Mouse (Mus musculus): ENCODE data around the gene Mast3. TPM values are rescaled to one million over a fixed set of nuclear protein-coding genes. Genes with fewer than 3 reads are reported as not detected.

Gene Mast3
- total RNA-seq, 2 experiments from 2014 or later = 34.5 to 40.9 TPM

DNA sequence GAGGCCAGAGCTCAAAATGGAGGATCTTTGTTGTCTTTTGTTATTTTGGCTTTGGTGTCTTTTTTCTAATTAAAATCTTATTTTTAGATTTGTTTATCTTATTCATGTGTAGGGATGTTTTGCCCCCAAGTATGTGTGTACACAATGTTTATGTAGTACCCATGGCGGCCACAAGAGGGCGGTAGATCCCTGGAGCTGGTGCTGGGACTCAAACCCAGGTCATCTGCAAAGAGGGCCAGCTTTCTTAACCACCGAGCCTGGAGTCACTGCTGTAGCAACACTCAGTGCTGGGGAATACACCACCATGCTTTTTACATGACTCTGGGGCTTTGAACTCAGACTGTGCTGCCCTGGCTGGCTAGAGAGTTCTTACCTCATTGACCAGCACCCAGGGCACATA, 41.5 kb downstream of the Mast3 start:
- no peak for DNase-seq (ENCODE audit: low spot score in 2 of 2)

DNA sequence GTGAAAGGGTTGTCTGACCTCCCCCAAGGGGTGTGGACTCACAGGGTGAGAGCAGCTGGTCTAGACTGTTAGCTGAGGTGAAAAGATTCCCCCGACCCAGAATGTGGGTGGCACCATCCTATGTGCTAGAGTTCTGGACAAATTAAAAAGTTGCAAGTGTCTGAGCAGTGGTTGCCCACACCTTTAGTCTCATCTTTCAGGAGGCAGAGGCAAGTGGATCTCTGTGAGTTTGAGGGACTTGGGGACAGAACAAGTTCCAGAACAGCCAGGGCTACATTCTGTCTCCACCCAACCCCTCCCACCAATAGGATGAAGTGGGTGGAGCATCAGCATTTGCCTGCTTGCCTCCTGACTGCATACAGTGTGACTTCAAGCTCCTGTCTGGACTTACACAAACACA, 42.7 kb downstream of the Mast3 start:
- no peak for DNase-seq (ENCODE audit: low spot score in 2 of 2)

DNA sequence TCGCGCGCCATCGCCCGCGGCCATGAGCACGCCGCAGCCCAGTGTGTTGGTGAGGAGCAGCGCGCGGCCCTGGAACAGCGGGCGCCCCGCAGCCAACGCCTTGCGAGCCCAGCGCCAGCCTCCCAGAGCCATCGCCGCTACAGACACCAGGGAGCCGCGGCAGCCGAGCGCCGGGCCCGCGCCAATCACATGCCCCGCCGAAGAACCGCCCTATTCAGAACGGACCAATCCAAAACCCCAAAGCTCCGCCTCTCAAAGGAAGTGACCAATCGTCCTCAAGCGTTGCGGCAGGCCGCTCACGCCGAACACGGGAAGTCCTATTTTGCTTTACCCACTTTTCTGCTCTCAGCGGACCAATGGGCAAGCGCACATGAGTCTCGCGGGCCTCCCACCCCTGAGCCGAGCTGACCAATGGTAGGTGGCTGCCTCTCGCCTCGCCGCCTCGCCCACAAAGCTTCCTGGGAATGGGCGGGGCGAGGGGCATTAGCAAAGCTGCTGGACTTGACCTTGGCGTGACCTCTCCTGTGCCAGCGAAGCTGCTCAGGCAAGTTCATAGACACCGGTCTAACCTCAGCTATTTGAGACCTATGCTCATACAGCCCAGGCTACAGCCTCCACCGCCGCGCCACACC, 44.0 kb downstream of the Mast3 start, which contains the start of gene Mpv17l2:
Gene Mpv17l2 (minus strand): TSS at position 172 of the 632 bp plus-strand sequence.
- peak; percentile 64 to 87 for DNase-seq (ENCODE audit: low spot score in 2 of 2)

DNA sequence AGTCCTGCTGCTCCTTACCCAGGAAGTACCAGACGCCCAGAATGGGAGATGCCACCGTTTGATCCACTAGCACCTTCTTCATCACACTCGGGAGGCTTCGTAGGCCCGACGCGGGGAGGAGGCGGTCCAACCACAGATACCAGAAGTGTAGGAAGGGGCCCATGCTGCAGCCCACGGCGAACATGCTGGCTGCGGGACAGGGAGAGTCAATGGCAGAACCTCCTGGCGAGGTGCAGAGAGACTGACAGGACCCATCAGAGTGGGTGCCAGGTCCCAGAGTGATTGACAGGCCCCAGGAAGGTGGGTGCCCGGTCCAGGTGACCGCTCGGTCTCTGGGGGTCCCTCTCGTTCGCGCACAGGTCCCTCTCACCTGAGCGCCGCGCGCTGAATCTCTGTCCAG, 44.5 kb downstream of the Mast3 start:
- no peak for DNase-seq (ENCODE audit: low spot score in 2 of 2)

DNA sequence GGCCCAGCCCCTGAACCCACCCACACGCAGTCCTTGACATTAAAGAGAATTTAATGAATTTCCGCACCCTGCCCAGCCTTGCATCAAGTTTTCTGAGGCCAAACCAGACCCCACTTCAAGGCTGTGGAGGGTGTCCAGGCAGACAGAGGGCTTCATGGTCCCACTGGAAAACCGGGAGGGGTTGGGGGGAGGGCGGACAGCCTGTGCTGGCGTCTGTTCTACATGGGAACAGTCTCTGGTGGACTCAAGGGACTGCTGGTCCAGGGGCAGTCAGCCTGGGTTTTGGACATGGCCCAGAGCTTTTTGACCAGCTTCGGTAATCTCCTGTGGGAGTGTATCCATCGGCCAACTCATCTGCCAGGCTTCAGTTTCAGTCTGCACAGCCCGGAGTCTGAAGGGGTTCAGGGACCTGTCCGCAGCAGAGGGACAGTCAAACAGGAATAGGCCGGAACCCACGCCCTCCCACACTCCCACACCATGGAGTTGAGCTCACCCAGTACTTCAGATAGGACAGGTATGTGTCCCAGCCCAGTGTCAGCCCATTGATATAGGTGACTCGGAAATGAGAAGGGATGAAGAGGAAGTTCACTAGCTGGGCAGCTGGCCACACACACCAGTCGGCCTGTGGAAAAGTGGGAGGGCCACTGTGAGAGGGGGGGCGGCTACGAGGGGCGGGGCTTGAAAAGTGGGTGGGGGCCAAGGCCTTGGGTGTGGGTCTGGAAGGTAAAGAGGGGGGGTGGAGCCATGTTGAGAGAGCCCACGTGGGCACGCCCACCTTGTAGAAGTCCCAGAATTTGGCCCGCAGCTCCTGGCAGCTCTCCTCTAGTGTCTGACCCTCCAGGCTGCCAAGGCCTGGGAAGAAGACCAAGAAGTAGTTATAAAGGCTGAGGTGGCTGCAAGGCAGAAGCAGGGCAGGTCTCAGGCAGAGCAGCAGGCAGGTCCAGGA, 46.0 kb downstream of the Mast3 start:
- DNase-seq (ENCODE audit: low spot score in 2 of 2) = no peak

DNA sequence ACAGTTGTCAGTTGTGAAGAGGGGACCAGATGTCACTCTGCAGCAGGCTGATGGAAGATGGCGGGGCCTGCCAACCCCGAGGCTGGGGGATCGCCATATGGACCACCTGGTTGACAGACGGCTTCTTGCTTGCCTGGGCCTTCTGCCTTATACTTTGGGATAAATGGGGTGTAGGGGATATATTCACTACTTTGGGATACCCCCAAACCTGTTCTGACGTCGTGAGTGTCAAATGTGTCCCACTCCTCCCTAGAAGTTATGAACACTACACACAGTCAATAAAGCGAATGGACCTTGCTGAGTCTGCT, 46.6 kb downstream of the Mast3 start:
- no peak for DNase-seq (ENCODE audit: low spot score in 2 of 2)

DNA sequence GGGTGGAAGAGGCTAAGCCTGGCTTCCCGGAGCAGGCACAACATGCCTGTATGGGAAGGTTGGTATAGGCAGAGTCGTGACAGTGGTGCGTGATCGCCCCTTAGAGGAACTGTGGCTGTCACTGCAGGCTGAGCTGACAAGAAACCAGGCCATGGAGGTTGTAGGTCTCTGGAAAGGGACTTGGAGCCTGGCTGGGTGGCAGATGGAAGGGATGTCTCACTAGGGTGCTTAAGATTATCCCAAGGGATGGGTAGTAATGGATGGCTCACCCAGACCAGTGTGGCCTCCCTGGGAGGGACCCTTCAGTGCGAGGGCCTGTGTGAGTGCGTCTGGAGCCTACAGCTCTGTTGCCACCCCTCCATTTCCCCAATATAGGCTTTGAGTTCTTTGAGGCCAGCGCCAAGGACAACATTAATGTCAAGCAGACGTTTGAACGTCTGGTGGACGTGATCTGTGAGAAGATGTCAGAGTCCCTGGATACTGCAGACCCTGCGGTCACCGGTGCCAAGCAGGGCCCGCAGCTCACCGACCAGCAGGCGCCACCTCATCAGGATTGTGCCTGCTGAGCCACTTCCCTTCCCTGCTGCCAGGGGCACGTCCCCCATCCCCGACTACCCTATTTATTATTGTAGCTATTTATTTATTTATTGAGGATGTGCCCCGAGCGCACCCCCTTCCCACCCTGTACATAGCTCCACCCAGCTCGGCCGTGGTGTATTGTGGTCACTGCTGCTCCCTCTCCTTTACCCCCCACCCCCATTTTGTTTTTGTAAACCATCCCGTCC, 47.1 kb downstream of the Mast3 start:
- no peak for DNase-seq (ENCODE audit: low spot score in 2 of 2)

DNA sequence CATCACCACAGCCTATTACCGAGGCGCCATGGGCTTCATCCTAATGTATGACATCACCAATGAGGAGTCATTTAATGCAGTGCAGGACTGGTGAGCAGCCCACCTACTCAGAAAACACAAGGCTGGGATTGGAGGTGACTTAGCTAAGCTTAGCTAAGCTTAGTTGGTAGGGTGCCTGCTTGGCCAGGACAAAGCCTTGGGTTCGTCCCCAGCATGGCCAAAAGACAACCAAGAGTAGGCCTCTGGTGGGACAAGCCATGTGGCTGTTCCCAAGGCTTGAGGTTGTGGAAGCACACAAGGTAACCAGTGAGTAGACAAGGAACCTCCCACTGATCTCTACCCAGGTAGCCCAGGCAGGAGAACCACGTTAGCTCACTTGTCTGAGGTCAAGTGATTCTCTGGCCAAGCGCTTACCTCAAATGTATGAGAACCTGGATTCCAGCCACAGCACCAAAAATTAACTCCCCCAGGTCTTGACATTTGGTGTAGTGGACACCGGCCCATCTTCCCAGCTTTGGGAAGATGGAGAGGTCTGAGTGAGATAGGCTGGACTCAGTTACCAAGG, 48.3 kb downstream of the Mast3 start:
- no peak for DNase-seq (ENCODE audit: low spot score in 2 of 2)

DNA sequence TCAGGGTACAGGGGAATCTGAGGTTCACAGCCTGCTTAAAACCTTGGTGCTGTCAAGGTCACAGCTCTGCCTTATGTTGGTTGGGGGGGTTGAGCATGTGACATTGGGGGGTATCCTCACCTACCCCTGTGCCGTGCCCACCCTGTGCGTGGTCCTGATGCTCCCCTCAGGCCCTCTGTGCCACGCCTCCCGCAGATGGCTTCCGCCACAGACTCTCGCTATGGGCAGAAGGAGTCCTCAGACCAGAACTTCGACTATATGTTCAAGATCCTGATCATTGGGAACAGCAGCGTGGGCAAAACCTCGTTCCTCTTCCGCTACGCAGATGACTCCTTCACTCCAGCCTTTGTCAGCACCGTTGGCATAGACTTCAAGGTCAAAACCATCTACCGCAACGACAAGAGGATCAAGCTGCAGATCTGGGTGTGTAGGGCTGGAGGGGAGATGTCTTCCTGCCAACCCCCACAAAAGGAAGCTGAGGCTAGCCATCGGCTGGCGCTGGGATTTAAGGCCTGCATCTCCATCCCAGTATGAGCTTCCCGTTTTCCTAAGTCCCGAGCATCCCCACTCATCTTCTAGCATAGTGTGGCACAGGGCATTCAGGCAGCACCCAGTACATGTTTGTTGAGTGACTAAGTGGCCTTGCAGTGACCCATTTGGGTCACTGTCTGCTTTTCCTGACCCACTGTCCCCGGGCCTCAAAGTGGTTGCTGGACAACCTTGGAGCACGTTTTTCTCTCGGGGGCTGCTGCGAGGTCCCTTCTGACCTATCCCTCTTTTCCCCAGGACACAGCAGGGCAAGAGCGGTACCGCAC, 49.0 kb downstream of the Mast3 start:
- DNase-seq (ENCODE audit: low spot score in 2 of 2) = no peak

DNA sequence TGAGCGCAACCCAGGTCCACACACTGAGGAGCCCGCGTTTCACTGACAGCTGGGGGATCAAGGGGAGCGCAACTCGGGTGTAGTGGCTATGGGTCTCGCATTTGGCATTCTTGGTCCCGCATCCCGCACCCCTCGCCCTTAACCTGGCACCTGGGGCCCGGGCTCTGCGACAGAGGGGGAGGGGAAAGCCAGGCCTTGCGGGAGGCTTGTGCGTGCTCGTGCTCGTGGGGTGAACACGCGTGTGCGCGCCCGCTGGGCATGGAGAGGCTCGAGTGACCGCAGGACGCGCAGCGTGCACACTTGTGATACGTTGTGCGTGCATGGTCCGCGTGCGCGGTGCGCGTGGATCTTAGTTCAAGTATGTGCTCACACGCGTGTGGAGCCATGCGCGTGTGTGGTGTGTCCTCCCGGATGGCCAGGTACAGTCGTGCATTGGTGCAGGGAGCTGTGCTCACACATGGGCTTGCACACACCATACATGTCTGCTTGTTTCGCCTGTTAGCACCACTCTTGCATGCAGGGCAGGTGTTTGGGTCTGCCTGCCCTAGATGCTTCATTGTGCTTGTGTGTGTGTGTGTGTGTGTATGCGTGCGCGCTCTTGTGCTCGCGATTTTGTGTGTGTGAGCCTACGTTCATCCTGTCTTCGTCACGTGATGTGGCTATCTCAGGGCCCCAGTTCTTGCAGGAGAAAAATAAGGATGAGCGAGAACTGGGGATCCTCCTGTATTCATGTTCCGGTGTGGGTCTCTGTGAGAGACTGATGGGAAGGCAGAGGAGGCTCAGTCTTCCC, 49.8 kb downstream of the Mast3 start:
- DNase-seq (ENCODE audit: low spot score in 2 of 2) = no peak

DNA sequence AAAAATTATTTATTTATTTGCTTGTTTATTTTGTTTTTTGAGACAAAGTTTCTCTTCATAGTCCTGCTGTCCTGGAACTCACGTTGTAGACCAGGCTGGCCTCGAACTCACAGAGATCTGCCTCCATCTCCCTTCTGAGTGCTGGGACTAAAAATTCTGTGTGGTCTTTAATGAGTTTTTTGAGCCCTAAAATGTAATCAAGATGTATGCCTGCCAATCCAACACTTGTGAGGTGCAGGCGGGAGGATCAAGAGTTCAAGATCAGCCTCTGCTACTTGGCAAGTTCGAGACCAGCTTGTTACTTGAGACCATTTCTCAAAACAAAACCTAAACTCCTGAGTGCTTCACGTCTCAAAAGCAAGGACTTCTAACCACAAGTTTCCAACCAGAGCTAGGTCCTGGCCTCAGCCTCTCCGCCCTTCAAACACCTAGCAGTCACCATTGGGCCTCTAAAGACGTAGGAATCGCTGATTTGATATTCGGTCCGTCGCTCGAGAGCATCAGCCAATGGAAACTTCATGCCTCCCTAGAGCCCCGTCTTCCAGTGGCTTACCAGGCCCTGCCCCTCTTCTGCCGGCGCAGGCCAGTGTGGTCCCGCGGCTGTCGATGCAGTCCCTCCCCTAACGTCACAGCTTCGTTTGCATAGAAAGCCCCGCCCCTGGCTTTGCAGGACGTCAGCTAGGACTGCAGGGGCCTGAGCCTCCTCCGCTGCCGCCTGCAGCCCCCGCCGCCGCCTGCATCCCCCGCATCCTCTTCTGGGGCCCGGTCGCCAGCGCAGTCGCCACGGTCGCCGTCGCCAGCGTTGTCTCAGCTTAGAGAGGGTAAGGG, 50.6 kb downstream of the Mast3 start, which contains the start of gene Rab3a:
Gene Rab3a (plus strand): TSS at position 637 of the 828 bp plus-strand sequence.
- DNase-seq (ENCODE audit: low spot score in 2 of 2) = peak; percentile 80 to 90

DNA sequence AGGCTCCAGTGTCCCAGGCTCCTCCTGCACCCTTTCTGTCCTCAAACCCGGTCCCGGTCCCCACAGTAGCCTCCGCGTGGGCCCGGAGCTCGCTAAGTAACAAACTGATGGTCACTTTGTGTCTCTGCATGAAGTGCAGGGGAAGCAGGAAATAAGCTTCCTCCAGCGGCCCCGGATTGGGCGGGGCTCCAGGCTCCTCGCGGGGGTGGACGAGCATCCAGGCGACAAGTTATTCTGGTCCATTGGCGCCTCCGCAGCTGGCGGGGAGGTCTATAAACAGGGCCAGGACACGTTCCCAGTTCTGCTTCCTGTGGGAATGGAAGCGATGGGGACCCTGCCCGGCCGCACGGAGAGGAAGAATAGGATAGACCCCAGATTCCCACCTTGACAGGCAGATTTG, 51.7 kb downstream of the Mast3 start:
- no peak for DNase-seq (ENCODE audit: low spot score in 2 of 2)

DNA sequence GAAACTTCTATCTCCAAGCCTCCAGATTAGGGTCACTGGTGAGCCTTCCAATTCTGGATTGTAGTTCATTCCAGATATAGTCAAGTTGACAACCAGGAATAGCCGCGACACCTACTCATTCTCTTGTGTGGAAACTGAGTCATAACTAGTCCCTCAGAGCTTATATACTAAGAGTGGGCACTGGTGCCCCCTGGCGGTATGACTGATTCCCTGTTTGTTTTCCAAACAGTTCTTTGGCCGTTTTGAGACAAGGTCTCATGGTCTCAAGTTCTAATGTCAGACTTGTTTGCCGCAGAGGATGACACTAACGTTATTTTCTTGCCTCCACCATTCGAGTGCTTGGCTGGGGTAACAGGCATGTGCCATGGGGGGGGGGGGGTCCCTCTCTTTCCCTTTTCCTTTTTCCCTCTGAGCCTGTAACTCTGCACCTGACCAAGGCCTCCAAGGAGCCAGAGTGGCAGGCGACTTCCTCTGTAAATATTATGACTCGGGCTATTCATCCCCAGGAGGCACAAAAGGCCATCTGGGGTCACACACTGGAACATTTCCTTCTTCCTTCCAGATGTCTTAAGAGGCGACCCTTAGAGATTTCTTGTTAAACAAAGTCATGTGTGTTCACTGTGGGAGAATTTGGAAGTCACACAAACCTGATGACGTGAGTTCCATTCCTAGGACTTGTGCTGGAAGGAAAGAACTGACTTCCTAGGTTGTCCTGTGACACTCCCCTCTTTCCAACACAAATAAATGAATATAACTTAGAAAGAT, 52.7 kb downstream of the Mast3 start:
- no peak for DNase-seq (ENCODE audit: low spot score in 2 of 2)

DNA sequence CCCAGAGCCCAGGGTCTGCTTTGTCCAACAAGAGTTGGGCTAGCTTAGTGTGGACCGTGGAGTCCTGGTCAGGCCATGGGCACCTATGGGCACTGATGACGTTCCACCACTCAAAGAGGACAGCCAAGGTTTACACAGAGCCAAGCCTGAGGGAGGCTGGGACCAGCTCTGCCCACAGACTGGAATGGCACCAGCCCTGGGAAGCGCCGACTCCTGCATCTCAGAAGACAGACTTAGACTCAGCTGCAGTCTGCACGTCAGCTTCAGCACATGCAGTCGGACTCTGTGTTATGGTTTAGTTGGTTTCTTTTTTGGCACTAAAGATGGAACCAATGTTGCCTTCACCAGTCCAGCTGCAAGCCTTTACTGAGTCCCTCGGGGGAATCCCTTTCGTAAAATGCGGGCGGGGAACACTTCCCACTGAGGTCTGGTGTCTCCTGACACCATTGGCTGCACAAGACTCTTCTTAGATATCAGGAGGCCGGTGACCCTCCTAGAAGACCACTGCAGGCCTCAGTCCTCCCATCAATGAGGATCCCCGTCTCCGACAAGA, 54.6 kb downstream of the Mast3 start:
- DNase-seq (ENCODE audit: low spot score in 2 of 2) = no peak

DNA sequence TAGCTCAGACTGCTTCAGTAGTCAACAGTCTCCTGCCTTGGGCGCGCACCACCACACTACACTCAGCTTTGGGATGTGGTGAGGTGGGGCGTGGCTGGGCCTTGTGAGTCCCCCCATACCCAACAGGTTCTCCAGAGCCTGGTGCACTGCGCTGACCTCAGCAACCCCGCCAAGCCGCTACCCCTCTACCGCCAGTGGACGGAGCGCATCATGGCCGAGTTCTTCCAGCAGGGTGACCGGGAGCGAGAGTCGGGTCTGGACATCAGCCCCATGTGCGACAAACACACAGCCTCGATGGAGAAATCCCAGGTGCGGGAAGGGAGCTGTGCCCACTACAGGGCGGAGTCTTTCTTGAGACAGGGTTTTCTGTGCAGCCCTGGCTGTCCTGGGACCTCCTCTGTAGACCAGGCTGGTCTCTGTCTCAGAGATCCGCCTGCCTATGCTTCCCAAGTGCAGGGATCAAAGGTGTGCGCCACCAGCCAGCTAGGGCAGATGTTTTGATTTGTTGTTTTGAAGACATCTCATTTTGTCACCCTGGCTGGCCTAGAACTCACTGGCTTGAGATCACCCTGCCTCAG, 55.7 kb downstream of the Mast3 start:
- DNase-seq (ENCODE audit: low spot score in 2 of 2) = no peak

DNA sequence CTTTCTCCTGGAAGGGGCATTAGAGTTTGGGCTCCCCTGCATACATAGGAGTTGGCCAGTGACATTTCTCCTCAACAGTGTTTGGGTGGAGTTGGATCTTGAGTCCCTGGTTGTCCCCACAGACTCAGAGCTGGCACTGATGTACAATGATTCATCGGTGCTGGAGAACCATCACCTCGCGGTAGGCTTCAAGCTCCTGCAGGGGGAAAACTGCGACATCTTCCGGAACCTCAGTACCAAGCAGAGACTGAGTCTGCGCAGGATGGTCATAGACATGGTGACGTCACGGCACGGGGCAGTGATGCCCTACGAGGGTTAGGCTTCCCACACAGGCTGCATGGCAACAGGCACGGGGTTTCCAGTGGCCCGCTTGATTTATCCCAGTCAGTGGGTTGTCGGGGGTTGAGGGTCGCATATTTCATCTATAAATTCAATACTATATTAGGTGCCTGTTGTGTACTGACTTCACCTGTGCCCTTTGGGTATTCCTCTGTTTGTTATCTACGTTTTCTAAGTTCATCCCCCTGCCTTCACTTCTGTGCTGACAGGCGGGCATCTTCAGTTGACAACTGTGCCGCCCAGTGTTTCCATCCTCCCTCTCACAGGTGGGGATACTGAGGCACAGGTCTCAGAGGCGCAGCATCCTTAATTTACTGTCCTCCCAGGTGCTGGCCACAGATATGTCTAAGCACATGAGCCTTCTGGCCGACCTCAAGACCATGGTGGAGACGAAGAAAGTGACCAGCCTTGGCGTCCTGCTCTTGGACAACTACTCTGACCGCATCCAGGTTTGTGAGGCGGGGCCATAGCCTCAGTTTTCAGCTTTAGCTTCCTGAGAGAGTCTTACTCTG, 56.4 kb downstream of the Mast3 start:
- no peak for DNase-seq (ENCODE audit: low spot score in 2 of 2)

Data from adrenal gland, postnatal 4 days (tissue).